1 mouse cellular context compared by ENCODE assay signal in genomic region chr10:18909307-18909706, GRCm38 (mm10).
TF ChIP-seq lines count a peak whose summit lies in the region.

No protein-coding gene starts in this region.

TF ChIP-seq in MEL, 35 proteins besides CTCF, POLR2A, EP300 and RAD21 (continued from another document):
- no peak for TF ChIP-seq JUND (IDR thresholded peaks at IDR 0.05; ENCODE audit: low read depth, low read length)
